Mouse (Mus musculus): ENCODE measurements around the gene Tfeb. TPM values are rescaled to one million over a fixed set of nuclear protein-coding genes. Genes with fewer than 3 reads are reported as not detected.

The Tfeb gene
- polyA plus RNA-seq, 1 experiment from 2014 or later = 8.6 TPM

- Histone ChIP-seq H3K9me3 (ENCODE audit: control insufficient read depth, low read length) (no peaks in the 10 kb centered on the region), H3K4me3 (ENCODE audit: low read depth, low read length) (no peak overlapping the region), H3K4me1 (ENCODE audit: control insufficient read depth, insufficient read depth, low read length) (peaks cover 23% of the 10 kb centered on the region), H3K4me2 (ENCODE audit: low read depth, low read length) (no peak overlapping the region), H3K27ac (replicated peaks; ENCODE audit: low read depth, low read length) (peak overlapping the region; percentile 74), H3K9ac (ENCODE audit: low read depth, low read length) (no peak overlapping the region), H3K27me3 (replicated peaks; ENCODE audit: control insufficient read depth, insufficient read depth, low read length) (no peaks in the 10 kb centered on the region), H3K36me3 (ENCODE audit: control insufficient read depth, insufficient read depth, low read length) (peaks cover 40% of the 10 kb centered on the region)
- DNase-seq (ENCODE audit: low spot score) (peak; percentile 73), ATAC-seq (ENCODE audit: low read depth) (peak; percentile 58)
- WGBS = 9% methylated on average over 3 of the region's 5 CpGs
These were observed 76.8 kb downstream of the Tfeb start for GRCm38 (mm10) chr17:47813616-47814015.

GRCm38 (mm10) chr17:47814496-47814895 lies 77.7 kb downstream of the Tfeb start:
- no peak for DNase-seq (ENCODE audit: low spot score)

GRCm38 (mm10) chr17:47815446-47815845 lies 78.6 kb downstream of the Tfeb start:
- Histone ChIP-seq H3K4me2 (ENCODE audit: low read depth, low read length) (no peak overlapping the region), H3K27ac (replicated peaks; ENCODE audit: low read depth, low read length) (no peak overlapping the region), H3K9me3 (ENCODE audit: control insufficient read depth, low read length) (no peaks in the 10 kb centered on the region), H3K36me3 (ENCODE audit: control insufficient read depth, insufficient read depth, low read length) (peaks cover 58% of the 10 kb centered on the region), H3K9ac (ENCODE audit: low read depth, low read length) (no peak overlapping the region), H3K4me1 (ENCODE audit: control insufficient read depth, insufficient read depth, low read length) (peaks cover 24% of the 10 kb centered on the region), H3K4me3 (ENCODE audit: low read depth, low read length) (no peak overlapping the region), H3K27me3 (replicated peaks; ENCODE audit: control insufficient read depth, insufficient read depth, low read length) (no peaks in the 10 kb centered on the region)
- ATAC-seq (ENCODE audit: low read depth) (no peak), DNase-seq (ENCODE audit: low spot score) (no peak)
- WGBS = 48% methylated on average over 7 of the region's 10 CpGs

More at GRCm38 (mm10) chr17:47814496-47814895, 77.7 kb downstream of the Tfeb start:
- ATAC-seq (ENCODE audit: low read depth) = no peak
- no peaks in the 10 kb centered on the region for H3K9me3 ChIP-seq (ENCODE audit: control insufficient read depth, low read length)
- no peak overlapping the region for H3K4me3 ChIP-seq (ENCODE audit: low read depth, low read length)
- no peak overlapping the region for H3K4me2 ChIP-seq (ENCODE audit: low read depth, low read length)
- H3K36me3 ChIP-seq (ENCODE audit: control insufficient read depth, insufficient read depth, low read length) = peaks cover 49% of the 10 kb centered on the region
- 19% methylated on average over 6 of the region's 6 CpGs for WGBS
- H3K9ac ChIP-seq (ENCODE audit: low read depth, low read length) = no peak overlapping the region; the same call in 1 of the 2 replicates
- H3K27ac ChIP-seq (replicated peaks; ENCODE audit: low read depth, low read length) = peak overlapping the region; percentile 74
- H3K27me3 ChIP-seq (replicated peaks; ENCODE audit: control insufficient read depth, insufficient read depth, low read length) = no peaks in the 10 kb centered on the region
- peaks cover 23% of the 10 kb centered on the region for H3K4me1 ChIP-seq (ENCODE audit: control insufficient read depth, insufficient read depth, low read length)

GRCm38 (mm10) chr17:47818038-47818725 lies 81.4 kb downstream of the Tfeb start:
- Histone ChIP-seq H3K9me3 (ENCODE audit: control insufficient read depth, low read length) (no peaks in the 10 kb centered on the region), H3K4me1 (ENCODE audit: control insufficient read depth, insufficient read depth, low read length) (peaks cover 45% of the 10 kb centered on the region), H3K4me3 (ENCODE audit: low read depth, low read length) (no peak overlapping the region), H3K27ac (replicated peaks; ENCODE audit: low read depth, low read length) (no peak overlapping the region), H3K4me2 (ENCODE audit: low read depth, low read length) (no peak overlapping the region), H3K27me3 (replicated peaks; ENCODE audit: control insufficient read depth, insufficient read depth, low read length) (no peaks in the 10 kb centered on the region), H3K36me3 (ENCODE audit: control insufficient read depth, insufficient read depth, low read length) (peaks cover 83% of the 10 kb centered on the region), H3K9ac (ENCODE audit: low read depth, low read length) (no peak overlapping the region)
- 85% methylated on average over 13 of the region's 13 CpGs for WGBS
- DNase-seq (ENCODE audit: low spot score) (no peak), ATAC-seq (ENCODE audit: low read depth) (no peak)

GRCm38 (mm10) chr17:47821339-47821738 lies 84.5 kb downstream of the Tfeb start:
- peak; percentile 85 for DNase-seq (ENCODE audit: low spot score)
- Histone ChIP-seq H3K4me2 (ENCODE audit: low read depth, low read length) (no peak overlapping the region), H3K4me3 (ENCODE audit: low read depth, low read length) (no peak overlapping the region), H3K9ac (ENCODE audit: low read depth, low read length) (peak overlapping the region; percentile 34; the same call in 1 of the 2 replicates), H3K4me1 (ENCODE audit: control insufficient read depth, insufficient read depth, low read length) (peaks cover 27% of the 10 kb centered on the region), H3K36me3 (ENCODE audit: control insufficient read depth, insufficient read depth, low read length) (peaks cover 84% of the 10 kb centered on the region), H3K27ac (replicated peaks; ENCODE audit: low read depth, low read length) (peak overlapping the region; percentile 65), H3K9me3 (ENCODE audit: control insufficient read depth, low read length) (no peaks in the 10 kb centered on the region), H3K27me3 (replicated peaks; ENCODE audit: control insufficient read depth, insufficient read depth, low read length) (no peaks in the 10 kb centered on the region)
- peak; percentile 83 for ATAC-seq (ENCODE audit: low read depth)
- 42% methylated on average over 8 of the region's 8 CpGs for WGBS

GRCm38 (mm10) chr17:47831161-47831560 lies 94.3 kb downstream of the Tfeb start:
- no peaks in the 10 kb centered on the region; the same call in 1 of the 2 replicates for H3K9me3 ChIP-seq (ENCODE audit: control insufficient read depth, low read length)
- peak overlapping the region; percentile 92 for H3K27ac ChIP-seq (replicated peaks; ENCODE audit: low read depth, low read length)
- peak overlapping the region; percentile 88 for H3K9ac ChIP-seq (ENCODE audit: low read depth, low read length)
- ATAC-seq (ENCODE audit: low read depth) = peak; percentile 55
- peaks cover 41% of the 10 kb centered on the region for H3K4me1 ChIP-seq (ENCODE audit: control insufficient read depth, insufficient read depth, low read length)
- H3K4me3 ChIP-seq (ENCODE audit: low read depth, low read length) = peak overlapping the region; percentile 95
- peaks cover 30% of the 10 kb centered on the region for H3K36me3 ChIP-seq (ENCODE audit: control insufficient read depth, insufficient read depth, low read length)
- WGBS = 14% methylated on average over 9 of the region's 9 CpGs
- no peaks in the 10 kb centered on the region for H3K27me3 ChIP-seq (replicated peaks; ENCODE audit: control insufficient read depth, insufficient read depth, low read length)
- peak overlapping the region; percentile 83 for H3K4me2 ChIP-seq (ENCODE audit: low read depth, low read length)
- DNase-seq (ENCODE audit: low spot score) = peak; percentile 81

- Histone ChIP-seq H3K9ac (ENCODE audit: low read depth, low read length) (peak overlapping the region; percentile 88), H3K4me2 (ENCODE audit: low read depth, low read length) (peak overlapping the region; percentile 83), H3K9me3 (ENCODE audit: control insufficient read depth, low read length) (no peaks in the 10 kb centered on the region; the same call in 1 of the 2 replicates), H3K4me3 (ENCODE audit: low read depth, low read length) (peak overlapping the region; percentile 95), H3K27ac (replicated peaks; ENCODE audit: low read depth, low read length) (peak overlapping the region; percentile 92), H3K36me3 (ENCODE audit: control insufficient read depth, insufficient read depth, low read length) (peaks cover 28% of the 10 kb centered on the region), H3K27me3 (replicated peaks; ENCODE audit: control insufficient read depth, insufficient read depth, low read length) (no peaks in the 10 kb centered on the region), H3K4me1 (ENCODE audit: control insufficient read depth, insufficient read depth, low read length) (peaks cover 41% of the 10 kb centered on the region)
- no peak for ATAC-seq (ENCODE audit: low read depth)
- WGBS = 18% methylated on average over 5 of the region's 5 CpGs
- no peak for DNase-seq (ENCODE audit: low spot score)
These were observed 94.9 kb downstream of the Tfeb start for GRCm38 (mm10) chr17:47831772-47832171.

- Histone ChIP-seq H3K4me3 (ENCODE audit: low read depth, low read length) (peak overlapping the region; percentile 95), H3K4me2 (ENCODE audit: low read depth, low read length) (peak overlapping the region; percentile 83), H3K9ac (ENCODE audit: low read depth, low read length) (peak overlapping the region; percentile 88), H3K27me3 (replicated peaks; ENCODE audit: control insufficient read depth, insufficient read depth, low read length) (no peaks in the 10 kb centered on the region), H3K9me3 (ENCODE audit: control insufficient read depth, low read length) (no peaks in the 10 kb centered on the region), H3K36me3 (ENCODE audit: control insufficient read depth, insufficient read depth, low read length) (peaks cover 20% of the 10 kb centered on the region), H3K4me1 (ENCODE audit: control insufficient read depth, insufficient read depth, low read length) (peaks cover 41% of the 10 kb centered on the region), H3K27ac (replicated peaks; ENCODE audit: low read depth, low read length) (peak overlapping the region; percentile 92)
- ATAC-seq (ENCODE audit: low read depth) = peak; percentile 16
- 0% methylated on average over 12 of the region's 17 CpGs for WGBS
- DNase-seq (ENCODE audit: low spot score) = peak; percentile 49
These were observed 95.7 kb downstream of the Tfeb start for GRCm38 (mm10) chr17:47832501-47833028.
